Mouse (Mus musculus) thymus, postnatal 36 days (tissue): ENCODE data around the gene Scfd2.
A peak's percentile ranks its signal among the peaks of the same experiment; 100 is the strongest.

ENCODE experiments used
- DNase-seq, 2 experiments: peaks; one replicate each; pipeline ENCODE4 v3.0.0; 2022; ENCODE audit warnings: mixed read lengths in 2 of 2

The Scfd2 gene

DNA sequence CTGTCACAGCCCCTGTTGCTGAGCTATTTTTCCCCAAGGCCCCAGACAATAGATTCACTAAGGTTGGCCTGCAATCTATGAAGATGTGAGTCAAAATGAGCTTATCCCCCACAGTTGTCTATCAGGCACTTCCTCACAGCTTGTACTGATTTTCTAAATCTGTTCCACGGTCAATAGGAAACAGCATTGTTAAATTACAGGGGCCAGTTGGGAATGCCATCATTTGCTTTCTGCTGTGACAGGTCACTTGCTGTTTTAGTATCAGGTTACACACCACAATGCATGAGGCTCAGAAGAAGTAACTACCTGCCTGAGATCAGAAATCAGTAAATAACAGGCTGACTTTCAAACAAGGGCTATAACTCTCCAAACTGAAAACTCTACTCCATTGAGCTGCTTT, 168.3 kb downstream of the Scfd2 start:
- no peak for DNase-seq

DNA sequence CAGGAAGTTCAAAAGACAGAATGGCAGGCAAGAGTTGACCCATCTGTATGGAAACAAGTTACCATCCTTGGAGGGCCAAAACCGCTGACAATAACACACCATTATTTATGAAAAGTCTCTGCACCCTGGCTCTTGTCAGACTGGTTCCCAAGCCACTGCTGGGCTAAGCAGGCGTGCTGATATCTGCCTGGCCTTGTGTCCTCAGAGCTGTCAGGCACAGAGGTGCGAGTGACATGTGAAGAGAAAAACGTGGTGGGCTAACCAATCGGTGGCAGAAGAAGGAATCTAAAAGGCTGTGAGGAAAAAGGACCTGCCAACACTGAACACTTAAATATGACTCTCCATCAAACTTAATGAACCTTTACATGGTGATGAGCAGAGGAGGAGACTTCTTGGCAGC, 170.0 kb downstream of the Scfd2 start:
- DNase-seq: no peak

DNA sequence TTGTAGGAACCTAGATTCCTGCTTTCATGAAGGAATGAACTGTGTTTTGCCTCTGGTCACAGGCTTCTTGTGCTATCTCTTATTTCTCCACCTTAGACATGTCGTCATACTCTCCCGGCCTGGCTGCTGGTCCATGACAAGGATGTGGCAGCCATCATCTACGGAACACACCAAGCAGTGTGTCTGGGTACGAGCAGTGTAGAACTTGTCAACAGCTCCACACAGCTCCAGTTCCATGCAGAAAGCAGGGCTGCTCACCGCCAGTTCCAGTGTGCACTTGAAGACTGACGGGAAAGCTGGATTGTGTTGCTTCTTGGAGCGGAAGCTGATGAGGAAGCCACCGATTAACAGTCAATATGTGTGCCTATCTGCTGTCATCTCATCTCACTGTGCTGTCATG, 173.5 kb downstream of the Scfd2 start:
- DNase-seq: no peak

DNA sequence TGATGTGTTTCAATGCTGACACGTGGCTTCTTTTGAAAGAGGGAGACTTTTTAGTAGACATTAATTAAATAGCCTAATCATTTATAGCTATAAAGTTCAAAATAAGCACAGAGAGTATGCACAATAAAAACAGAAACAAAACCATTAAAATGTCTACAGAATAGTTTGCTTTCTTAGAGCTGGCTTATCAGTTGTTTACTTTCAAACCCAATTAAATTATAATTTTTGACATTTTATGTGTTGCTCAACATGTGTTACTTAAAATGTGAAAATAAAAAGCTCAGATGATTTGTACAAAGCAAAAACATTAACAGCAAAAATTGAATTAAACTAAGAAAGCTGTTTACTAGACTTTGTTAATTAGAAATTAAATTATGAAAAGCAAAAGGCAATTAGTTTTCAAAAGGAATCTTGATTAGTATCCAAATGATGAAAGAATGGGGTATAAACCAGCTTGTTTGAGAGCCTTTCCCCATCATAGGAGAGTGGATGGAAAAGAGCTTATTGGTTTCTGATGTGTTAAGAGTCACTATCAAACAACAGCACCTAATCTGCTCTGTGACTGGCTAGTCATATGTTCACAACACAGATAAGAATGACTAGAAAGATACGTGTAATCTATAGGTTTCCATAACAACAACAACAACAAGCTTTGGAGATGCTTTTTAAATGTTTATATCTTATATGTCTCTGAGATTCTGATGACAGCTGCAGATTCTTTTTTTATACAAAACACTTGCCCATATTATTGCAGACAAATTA, 176.0 kb downstream of the Scfd2 start:
- DNase-seq: no peak

DNA sequence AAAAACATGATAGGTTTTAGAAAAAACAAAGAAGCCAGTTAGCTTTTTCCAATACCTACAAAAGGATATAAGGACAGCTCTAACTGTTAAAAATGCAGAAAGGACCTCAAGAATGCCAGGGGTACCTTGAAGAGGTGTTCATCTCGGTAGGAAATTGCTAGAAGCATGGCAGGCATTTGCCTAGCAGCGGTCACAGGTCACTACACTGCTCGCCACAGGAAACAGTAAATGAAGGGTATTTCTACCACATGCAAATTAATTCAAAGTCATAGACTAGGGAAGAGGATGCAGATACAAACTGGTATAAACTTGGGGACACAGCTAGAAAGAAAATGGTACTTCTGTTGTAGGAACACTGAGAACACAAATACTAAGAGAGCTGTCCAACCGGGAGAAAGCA, 180.7 kb downstream of the Scfd2 start:
- no peak for DNase-seq

DNA sequence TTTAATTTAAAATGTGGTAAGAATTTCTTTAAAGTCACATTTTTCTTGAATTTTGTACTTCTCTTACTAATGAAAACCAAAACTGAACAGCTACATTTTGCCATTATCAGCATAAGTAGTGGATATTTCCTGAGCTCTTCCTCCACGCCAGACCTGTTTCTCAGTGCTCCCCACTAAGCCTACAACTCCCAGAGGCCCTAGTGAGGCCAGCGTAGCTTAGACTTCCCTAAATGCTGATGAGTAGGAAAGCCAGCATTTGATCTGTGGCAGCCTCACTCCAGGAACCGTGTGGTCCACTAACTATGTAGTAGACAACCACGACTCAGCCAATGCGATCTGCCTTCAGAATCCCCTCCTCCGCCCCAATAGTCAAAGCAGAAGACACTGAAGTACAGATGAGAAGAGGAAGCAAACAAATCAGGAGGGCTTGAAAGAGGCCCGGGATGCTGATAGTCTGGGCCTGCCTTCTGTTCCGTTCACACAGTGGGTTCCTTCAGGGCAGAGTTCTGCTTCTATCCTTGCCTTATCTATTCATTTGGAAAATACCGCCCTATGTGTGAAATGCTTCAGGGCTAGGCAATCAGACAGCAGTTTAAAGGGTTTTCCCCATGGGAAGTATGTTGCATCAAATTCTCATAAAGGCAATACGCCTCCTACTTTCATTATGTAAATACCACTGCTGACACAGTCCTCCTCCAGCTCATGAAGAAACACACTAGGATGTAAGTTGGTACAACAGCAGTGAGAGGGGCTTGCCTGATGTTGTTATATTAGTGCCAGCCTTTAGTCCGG, 183.3 kb downstream of the Scfd2 start:
- DNase-seq: no peak

DNA sequence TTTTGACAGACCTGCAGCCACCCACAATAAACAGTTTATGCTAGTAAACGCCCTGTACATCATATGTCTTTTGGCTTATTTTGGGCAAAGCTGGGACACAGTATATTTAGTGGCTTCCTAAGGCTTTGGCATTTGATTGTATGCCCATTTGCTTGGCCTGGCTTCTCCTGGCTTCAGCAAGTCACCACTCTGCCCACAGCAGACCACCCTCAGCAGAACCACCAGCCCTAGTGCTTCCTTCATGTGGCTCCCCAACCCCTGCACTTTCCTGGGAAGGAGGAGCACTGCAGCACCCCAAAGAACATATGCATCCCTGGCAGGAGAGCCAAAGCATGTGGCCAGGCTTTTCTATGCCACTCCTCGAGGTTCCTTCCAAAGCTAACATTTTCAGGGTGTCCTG, 188.5 kb downstream of the Scfd2 start:
- DNase-seq: no peak

DNA sequence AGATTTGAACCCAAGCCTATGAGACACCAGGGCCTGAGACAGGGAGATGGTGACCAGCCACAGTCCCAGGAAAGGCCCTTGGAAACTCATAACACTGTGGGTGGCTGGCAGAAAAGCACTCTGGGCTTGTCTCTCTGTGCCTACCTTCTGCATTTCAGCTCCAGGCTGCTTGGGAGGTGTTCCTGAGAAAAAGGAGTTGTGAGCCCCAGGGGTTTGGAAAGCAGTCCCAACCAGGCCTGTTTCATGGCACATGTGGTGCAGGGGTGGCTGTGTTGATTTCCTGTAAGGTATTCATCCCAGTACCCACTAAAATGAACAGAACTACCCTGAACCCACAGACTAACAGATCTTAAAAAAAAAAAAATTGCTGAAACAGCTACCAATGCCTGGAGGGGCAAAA, 189.0 kb downstream of the Scfd2 start:
- no peak for DNase-seq

DNA sequence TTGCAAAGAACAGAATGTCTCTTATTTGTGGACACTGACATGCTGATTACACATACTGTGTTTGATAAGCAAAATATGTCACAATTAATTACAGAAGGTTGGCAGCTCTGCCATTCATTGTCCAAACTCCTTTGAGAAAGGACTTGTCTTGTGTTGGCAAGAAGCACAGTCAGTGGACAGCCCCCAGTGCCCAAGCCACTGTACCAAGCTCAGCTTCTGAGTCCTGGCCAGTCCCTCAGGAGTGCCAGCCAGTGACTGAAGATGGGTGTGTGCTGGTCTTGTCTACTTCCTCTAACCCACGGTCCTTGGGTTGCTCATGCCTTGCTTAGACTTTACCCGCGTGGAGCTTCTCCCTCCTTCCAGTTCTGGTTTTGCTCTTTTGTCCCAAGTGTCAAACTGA, 194.1 kb downstream of the Scfd2 start:
- DNase-seq: no peak

DNA sequence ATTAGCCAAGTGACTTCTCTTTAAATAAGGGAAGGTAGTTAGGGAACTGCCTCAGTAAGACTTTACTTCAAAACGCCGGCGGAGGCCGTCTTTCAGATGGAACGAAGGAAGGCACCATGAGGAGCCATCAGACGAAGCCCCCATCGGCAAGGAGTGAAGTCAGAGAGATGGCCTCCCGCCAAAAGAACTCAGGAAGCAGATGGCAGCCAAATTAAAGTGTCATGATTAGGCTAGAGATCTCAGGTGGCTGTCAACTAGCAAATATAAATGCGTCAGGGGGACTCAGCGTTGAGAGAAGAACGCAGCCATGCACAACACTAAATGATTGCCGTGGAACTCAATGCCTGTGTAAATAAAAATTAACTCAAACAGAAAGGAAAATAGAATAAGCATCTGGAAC, 194.8 kb downstream of the Scfd2 start:
- no peak for DNase-seq

DNA sequence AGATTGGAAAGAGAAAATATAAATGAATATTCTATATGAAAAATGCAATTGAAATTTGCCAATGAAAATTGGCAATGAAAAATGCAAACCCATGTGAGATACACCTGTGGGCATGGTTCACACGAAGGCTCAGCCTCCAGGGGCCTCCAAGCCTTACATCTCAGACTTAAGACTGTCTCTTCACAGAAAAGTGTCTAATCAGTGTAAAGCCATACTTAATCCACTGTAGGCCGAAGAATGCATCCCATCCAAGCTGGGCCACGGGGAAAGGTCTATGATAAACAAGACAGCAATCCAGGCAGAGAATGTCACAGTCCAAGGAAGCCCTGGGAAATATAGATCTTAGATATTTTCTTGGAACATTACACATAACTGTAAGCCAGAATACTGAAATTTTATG, 198.3 kb downstream of the Scfd2 start:
- no peak for DNase-seq

DNA sequence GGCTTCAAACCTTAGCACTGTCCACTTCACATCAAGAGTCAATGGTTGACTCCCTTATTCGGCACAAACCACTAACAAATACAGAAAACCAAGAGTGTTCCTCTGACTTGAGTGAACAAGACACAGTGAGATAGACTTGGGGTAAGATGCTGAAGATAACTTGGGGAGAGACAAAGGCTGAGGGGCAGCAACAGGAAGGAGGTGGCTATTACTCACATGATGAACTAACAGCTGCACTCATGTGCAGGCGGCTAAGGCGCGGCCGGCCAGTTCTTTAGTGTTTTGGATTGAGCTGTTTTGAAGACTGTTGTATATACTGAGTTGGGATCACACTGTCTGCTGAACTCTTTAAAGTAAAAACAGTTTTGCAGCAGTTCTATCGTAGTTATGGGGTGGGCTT, 205.3 kb downstream of the Scfd2 start:
- no peak for DNase-seq

DNA sequence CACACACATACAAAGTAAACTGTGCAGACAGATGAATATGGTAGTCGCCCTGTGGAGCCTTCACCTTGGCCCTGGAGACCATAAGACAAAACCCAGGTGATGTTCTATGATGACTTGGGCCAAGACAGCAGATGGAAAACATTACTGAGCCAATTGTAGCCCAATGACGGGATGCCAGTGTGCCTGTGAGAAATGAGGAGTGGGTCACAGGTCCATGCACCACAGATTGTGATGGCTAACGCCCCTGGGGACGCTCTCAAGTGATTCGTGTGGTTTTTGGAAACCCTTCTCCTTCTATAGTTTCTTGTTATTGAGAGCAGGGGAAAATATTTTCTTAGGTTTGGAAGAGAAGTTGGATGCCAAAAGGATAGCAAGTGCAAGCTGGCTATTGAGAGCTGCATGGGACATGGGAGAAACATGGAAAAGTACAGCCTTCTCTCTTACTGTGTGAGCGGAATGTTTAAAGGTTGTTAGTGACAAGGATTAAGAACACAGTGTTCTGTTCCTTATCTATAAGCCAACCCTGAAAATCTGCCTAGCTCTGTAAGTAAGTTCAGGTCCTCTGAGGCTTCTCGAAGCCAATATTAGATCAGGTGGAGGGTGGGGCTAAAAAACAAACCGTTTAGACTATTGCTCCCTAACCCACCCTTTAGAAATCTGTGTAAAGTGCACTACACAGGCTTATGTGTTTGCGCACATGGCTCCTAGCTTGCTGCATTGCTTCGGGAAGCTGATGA, 210.4 kb downstream of the Scfd2 start:
- DNase-seq: no peak

DNA sequence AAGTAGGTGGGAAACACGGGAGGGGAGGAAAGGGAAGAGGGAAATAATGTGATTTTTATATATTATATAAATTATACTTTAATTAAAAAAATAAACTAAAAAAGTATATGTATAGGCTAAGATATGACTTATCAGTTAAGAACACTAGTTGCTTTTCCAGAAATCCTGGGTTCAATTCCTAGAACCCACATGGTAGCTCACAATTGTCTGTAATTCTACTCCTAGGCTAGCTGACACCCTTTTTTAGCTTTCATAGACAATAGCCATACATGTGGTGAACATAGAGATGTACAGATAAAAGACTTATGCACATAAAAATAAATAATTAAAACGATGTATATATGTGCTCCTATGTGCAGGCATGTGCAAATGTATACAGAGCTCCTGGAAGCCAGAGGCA, 212.0 kb downstream of the Scfd2 start:
- no peak for DNase-seq

DNA sequence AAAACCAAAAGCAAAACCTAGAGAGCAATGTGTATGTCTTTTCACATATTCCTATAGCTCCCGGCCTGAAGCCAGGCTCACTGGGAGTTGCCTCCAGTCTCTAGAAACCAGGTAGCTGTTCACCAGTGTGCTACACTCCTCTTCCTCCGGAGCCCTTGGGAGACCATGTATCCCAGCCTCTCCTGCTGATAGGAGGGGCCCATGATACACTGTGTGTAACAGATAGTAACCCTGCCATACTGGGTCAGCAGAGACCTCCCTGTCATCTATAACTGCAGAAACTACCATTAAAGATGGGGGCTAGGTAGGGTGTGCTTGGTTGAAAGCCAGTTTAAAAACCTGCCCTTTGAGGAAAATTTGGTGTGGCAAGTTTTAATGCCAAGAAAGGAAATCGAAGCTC, 214.4 kb downstream of the Scfd2 start:
- no peak for DNase-seq

DNA sequence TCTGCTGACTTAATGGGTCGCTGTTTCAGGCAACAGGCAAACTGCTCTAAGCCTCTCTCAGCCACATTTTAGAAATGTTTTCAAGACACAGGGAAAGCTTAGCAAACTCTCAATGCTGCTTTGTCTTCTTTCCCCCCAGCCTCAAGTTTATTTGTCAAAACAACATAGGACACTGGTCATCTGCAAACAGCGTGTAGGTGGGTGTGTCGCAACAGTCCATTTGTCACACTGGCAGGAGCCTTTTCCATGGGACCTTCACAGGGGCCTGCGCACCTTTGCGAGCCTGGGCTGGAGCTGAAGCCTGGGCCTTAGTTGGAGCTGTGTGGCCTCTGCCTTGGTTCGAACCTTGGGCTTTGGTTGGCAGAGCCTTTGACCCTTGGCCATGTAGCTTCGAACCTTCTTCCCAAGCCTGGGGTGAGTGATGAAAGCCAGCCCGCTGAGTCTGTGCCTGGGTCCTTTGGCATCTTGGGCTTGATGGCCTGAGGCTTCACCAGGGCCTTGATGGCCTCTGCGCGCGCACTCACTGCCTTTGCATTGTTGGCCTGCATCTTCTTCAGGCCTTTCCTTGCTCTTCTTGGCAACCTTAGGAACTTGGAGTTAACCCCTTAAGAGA, 215.1 kb downstream of the Scfd2 start:
- no peak for DNase-seq

DNA sequence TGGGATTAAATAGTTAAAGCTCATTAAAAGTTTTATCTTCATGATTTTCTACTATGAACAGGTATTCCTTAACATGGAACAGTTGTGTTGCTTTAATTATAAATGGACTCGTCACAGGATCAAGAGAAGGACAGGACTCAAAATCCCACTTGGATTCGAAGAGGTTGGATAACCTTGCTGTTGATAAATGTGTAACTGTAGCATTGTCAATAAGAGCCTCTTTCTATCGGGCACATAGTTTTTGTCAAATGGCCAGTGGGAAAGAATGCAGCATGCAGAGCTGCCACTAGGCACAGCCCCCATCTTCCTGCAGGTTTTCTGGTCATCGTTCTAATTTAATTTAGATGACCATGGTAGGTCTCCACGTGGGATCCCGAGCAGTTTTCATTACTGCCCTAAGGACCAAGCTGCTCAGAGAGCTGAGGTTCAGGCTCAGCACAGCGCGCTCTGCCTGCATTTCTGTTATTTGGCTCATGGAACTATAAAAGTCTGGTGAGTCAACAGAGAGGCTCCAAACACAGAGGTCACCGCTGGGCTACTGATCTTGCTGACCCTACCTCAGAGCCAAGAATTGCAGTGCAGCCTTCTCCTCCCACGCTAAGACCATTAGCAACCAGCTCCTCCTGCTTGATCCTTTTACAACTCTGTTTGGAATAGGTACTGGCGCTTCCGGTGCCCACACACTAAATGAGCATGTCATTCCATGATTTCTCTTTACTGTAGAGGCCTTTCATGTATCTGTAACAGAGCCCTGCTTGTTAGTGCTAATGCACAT, 215.9 kb downstream of the Scfd2 start:
- DNase-seq: no peak

DNA sequence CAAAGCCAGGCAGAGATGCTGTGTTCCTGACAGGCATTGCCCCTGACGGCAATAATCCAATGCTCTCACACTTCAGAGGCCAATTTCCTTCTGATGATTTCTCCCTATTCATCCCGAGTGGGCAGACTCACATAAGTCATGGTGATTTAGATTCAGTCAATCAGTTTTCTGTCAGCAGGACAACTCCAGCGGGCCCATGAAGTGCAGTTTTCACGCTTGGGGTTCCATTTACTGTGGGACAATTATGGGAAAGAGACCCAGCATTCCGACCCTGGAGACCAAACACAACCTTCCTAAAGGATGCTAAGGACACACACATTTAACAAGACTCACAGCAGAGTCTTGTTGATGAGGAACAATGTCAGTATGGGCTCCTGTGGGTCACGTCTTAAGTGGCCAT, 217.1 kb downstream of the Scfd2 start:
- DNase-seq: no peak

DNA sequence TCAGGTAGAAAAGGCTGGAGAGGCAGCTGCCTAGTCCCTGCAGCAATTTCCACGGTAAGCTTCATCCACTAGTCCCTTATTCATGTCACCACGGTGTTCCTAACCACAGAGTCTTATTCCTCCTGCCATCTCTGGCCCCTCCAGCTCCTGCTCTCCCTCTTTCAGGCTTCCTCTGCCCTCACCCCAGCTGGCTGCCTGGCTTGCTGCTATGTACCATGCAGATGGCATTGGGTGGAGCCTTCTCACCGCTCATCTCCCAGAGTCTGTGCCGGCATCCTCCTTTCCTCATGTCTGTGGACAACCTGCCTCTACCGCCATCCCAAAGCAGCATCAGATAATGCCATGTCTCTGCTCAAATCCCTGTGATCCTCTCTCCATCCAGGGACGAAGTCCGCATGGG, 218.0 kb downstream of the Scfd2 start:
- DNase-seq: no peak

DNA sequence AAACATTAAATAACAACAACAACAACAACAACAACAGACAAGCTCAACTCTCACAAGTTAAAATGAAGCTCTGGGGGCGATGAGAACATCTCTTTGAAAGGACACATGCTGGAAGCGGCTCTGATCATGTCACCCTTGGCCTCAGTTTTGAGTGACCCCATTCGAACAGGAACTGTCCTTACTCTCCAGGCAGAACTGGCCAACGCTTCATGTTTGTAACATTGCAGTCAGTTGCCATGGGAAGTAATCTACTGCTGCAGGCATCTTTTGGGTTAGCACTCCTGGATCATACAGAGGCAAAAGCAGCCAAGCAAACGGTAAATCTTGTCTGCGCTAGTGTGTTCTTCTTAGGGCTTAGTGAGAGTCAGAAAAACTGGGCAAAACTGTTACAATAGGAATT, 219.7 kb downstream of the Scfd2 start:
- no peak for DNase-seq

DNA sequence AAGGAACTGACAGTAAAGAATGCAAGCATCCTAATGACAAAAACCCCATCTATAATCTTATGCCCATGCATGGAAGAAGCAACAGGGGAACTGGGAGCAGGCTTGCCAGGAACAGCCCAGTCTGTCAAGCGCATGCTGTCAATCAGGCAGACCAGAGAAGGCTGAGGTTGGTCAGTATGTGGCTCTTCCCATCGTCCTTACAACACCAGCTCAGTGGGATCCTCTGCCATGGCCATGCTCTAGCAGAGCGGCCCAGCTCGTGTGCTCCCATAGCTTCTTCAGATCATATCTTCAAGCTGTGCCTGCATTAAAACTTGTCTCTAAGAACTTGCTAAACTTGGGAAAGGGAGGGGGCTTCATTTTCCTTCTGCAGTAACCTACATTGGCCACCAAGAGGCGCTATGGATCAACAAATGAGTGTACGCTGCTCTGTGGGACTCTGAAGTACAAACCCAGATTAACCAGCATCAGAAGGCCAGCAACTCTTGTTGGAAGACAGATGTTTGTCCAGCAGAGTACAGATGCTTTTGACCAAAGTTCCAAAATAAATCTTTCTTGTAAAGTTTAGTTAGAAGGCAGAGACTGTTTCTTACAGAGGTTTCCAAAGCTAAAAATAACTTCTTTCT, 220.2 kb downstream of the Scfd2 start:
- peak; percentile 28 to 32 for DNase-seq

DNA sequence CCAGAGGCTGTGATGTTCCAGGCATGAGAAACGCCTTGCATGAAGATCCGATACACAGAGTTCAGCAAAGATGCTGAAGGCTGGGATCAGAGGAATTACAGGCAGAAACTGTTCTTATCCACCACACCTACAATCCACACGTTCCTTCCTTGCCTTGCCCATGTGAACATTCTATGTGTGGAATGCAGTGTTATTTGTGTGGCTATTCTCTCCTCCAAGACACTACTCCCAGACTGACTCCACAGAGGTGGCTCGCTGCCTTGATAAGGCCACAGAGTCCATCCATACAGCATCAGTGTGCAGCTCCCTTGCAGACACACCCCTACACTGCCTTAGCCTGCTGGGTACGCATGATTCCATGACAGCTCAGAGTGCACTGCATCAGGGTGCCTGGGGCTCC, 221.5 kb downstream of the Scfd2 start:
- no peak for DNase-seq
